Mouse (Mus musculus) limb, embryonic 11.5 days (tissue): ENCODE results near the gene B3gnt9. TPM values are rescaled to one million over a fixed set of nuclear protein-coding genes. Genes with fewer than 3 reads are reported as not detected.
A peak's percentile ranks its signal among the peaks of the same experiment; 100 is the strongest.

ENCODE experiments used
- ATAC-seq: fragments of 200-750 bp; cut with Nextera tagmentation; 2 replicates; pipeline ENCODE4 v1.8.0; 2017; ENCODE audit warnings: low read depth; ENCODE audit not compliant: insufficient number of reproducible peaks, low FRiP score, low TSS enrichment
- DNase-seq: peaks from one replicate; pipeline ENCODE4 v3.0.0-alpha.2; 2015; ENCODE audit warnings: low spot score
- H3K27ac ChIP-seq: fragments of 300-500 bp; sonication (generic); replicated peaks from 2 replicates; pipeline ENCODE4 v1.5.1; 2014; ENCODE audit warnings: low read depth, mild to moderate bottlenecking, low read length
- H3K27me3 ChIP-seq: fragments of 300-500 bp; sonication (generic); 2 replicates; pipeline ENCODE4 v1.6.1; 2014; ENCODE audit warnings: mild to moderate bottlenecking, low read length, mixed read lengths; ENCODE audit not compliant: control insufficient read depth, insufficient read depth
- H3K36me3 ChIP-seq: fragments of 300-500 bp; sonication (generic); 2 replicates; pipeline ENCODE4 v1.6.1; 2014; ENCODE audit warnings: mild to moderate bottlenecking, low read length, moderate library complexity, mixed read lengths; ENCODE audit not compliant: control insufficient read depth, insufficient read depth
- H3K4me1 ChIP-seq: fragments of 300-500 bp; sonication (generic); 2 replicates; pipeline ENCODE4 v1.6.1; 2014; ENCODE audit warnings: low read length, mixed read lengths; ENCODE audit not compliant: control insufficient read depth, insufficient read depth
- H3K4me2 ChIP-seq: fragments of 300-500 bp; sonication (generic); 2 replicates; pipeline ENCODE4 v1.6.1; 2014; ENCODE audit warnings: low read depth, mild to moderate bottlenecking, moderate library complexity; ENCODE audit not compliant: severe bottlenecking
- H3K4me3 ChIP-seq: fragments of 300-500 bp; sonication (generic); 2 replicates; pipeline ENCODE4 v1.5.1; 2014; ENCODE audit warnings: low read depth, low read length
- H3K9ac ChIP-seq: fragments of 300-500 bp; sonication (generic); 2 replicates; pipeline ENCODE4 v1.6.1; 2014; ENCODE audit warnings: mild to moderate bottlenecking, low read length
- H3K9me3 ChIP-seq: fragments of 300-500 bp; sonication (generic); 2 replicates; pipeline ENCODE4 v1.6.1; 2016; ENCODE audit warnings: low read length; ENCODE audit not compliant: control insufficient read depth
- WGBS: fragments of 180-500 bp; shearing (Covaris S2); extraction: QIAGEN DNeasy Blood & Tissue Kit; methylation state at CpG from one replicate; pipeline ENCODE4 v1.1.7; 2014; 5-methylcytosine and 5-hydroxymethylcytosine counted together
- polyA plus RNA-seq: library from polyadenylated mRNA; unstranded; fragments of >200 nt; fragmentation: Nextera tagmentation; extraction: Ambion mirVana; gene quantifications from 2 replicates; pipeline ENCODE4 v1.2.1, GENCODE M21; 2014

The B3gnt9 gene
- polyA plus RNA-seq, result 2.4 and 3.4 TPM in 2 replicates

DNA sequence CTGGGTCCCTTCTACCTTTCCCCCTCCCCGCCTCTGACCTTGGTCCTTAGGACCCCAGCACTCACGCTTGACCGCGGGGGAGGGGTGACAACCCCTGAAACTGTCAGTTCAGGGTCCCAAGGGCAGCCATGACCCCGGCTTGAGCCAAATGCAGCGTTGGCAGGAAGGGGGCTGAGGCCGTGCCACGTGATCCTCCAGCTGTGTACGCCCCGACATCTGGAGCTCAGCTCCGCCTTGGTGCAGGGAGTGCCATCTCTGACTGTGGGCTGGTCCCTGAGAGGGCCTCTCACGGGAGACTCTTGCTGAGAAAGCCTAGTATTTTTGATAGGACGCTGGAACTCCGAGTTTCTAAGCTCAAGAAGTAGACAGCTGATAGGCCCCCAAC is at the start of gene B3gnt9:
B3gnt9 (minus strand) TSS at position 188 of the 385 bp plus-strand sequence.
- ATAC-seq (peak; percentile 52), DNase-seq (peak; percentile 72)
- WGBS, result 2% methylated on average over 14 of the region's 14 CpGs
- H3K27me3 ChIP-seq, result peaks cover 33% of the 10 kb centered on the region
- peak within 1 kb of the TSS; percentile 98 for H3K4me2 ChIP-seq
- H3K4me3 ChIP-seq, result peak within 1 kb of the TSS; percentile 61
- H3K36me3 ChIP-seq, result peaks cover 11% of the 10 kb centered on the region
- H3K9ac ChIP-seq, result peak within 1 kb of the TSS; percentile 68
- H3K9me3 ChIP-seq, result no peaks in the 10 kb centered on the region
- H3K27ac ChIP-seq, result no peak within 1 kb of the TSS
- peaks cover 11% of the 10 kb centered on the region for H3K4me1 ChIP-seq

DNA sequence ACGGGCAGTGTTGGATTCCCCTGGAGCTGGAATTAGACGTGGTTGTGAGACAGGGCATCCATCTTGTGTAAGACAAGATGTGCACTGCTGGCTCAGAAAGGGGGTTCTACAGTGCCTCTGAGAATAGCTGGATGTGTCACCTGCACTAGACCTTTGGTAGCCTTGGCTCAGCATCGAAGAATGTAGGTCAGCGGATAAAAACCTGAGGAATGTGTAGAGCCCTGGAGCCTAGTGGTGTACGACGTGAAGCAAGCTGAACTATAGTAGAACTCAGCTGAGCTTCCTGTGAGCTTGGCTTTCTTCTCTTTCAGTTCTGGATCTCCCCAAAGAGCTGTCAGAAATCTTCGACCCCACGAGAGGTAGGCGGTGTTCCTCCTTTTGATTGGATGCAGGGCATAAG is 48.9 kb upstream of the B3gnt9 start:
- ATAC-seq (no peak), DNase-seq (no peak)
- Histone ChIP-seq H3K4me2 (no peak overlapping the region), H3K36me3 (peaks cover 31% of the 10 kb centered on the region), H3K27me3 (no peaks in the 10 kb centered on the region), H3K27ac (no peak overlapping the region), H3K4me3 (no peak overlapping the region), H3K9ac (no peak overlapping the region), H3K4me1 (peaks cover 13% of the 10 kb centered on the region), H3K9me3 (no peaks in the 10 kb centered on the region)
- 85% methylated on average over 9 of the region's 9 CpGs for WGBS

DNA sequence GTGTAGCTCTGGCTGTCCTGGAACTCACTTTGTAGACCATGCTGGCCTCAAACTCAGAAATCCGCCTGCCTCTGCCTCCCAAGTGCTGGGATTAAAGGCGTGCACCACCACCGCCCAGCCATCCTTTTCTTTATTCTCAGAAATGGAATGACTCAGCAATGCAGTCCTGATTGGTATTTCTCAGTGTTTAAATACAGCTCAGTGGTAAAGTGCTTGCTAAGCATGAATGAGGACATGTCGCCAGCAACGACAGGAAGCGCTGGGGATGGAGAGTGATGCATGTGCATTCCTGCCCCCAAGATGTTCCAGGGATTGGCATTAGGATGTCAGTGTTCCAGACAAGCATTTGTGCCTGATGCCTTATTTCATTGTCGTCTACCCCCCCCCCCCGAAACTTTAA is 48.4 kb upstream of the B3gnt9 start:
- Histone ChIP-seq H3K27me3 (no peaks in the 10 kb centered on the region), H3K9ac (no peak overlapping the region), H3K36me3 (peaks cover 26% of the 10 kb centered on the region), H3K9me3 (no peaks in the 10 kb centered on the region), H3K4me2 (no peak overlapping the region), H3K27ac (no peak overlapping the region), H3K4me1 (peaks cover 18% of the 10 kb centered on the region), H3K4me3 (no peak overlapping the region)
- no peak for DNase-seq
- 92% methylated on average over 8 of the region's 8 CpGs for WGBS
- ATAC-seq, result no peak

DNA sequence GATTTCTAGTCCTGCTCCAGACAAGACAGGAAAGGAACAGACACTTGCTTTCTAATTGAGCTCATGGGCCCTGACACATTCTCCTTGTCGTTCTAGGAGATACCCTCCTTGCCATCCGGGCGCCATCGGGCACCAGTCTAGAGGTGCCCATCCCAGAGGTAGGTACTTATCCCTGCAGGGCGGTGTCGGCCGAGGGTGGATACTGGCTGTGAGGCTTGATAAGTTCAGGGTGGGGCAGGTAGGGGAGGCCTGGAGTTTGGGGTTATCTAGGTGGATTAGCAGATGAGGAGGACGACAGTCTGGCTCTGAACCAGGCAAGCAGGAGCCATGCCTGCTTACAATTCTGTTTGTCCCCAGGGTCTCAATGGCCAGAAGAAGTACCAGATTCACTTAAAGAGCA is 45.0 kb upstream of the B3gnt9 start:
- Histone ChIP-seq H3K9ac (no peak overlapping the region), H3K4me3 (no peak overlapping the region), H3K4me1 (peaks cover 10% of the 10 kb centered on the region), H3K9me3 (no peaks in the 10 kb centered on the region), H3K36me3 (peaks cover 22% of the 10 kb centered on the region; the same call in 1 of the 2 replicates), H3K27ac (no peak overlapping the region), H3K27me3 (no peaks in the 10 kb centered on the region), H3K4me2 (no peak overlapping the region)
- 91% methylated on average over 8 of the region's 8 CpGs for WGBS
- ATAC-seq (no peak), DNase-seq (no peak)

DNA sequence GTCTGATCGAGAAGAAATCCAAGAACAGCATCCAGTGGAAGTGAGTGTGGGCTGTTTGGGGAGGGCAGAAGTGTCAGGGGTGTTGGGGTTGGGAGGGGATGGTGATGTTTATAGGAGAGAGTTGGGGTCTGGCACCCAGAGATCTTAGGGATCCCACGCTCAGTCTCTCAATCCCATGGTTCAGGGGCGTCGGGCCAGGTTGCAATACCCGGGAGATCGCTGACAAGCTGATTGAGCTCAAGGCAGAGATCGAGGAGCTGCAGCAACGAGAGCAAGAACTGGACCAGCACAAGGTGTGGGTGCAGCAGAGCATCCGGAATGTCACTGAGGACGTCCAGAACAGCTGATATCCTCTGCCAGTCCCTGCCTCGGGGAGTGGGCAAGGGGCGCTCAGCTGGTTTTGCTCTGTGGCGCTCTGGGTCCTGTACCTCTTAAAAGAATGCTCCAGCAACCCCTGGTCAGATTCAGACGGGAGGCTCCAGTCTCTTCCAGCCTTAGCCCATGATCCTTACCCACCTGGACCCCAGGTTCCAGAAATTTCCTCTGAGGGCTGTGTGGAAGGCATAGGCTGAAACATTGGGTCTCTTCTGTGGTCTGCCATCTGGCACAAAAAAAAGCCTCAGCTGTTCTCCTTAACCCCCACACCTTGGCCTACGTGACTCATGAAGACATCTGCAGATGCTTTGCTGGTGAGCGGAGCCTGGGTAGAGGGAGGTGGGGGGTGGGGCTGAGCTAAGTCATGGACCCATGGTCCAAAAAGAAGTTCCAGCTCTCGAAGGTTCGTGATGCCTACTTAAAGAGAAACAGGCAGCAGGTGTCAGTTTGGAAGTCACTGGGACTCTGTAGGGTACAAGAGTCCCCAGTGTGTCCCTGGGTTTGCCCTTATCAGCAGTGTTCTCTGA is 43.6 kb upstream of the B3gnt9 start:
- peak overlapping the region; percentile 84 for H3K9ac ChIP-seq
- 60% methylated on average over 18 of the region's 18 CpGs for WGBS
- ATAC-seq (no peak), DNase-seq (no peak)
- H3K4me2 ChIP-seq, result peak overlapping the region; percentile 91
- no peaks in the 10 kb centered on the region for H3K27me3 ChIP-seq
- no peaks in the 10 kb centered on the region for H3K9me3 ChIP-seq
- peaks cover 10% of the 10 kb centered on the region for H3K4me1 ChIP-seq
- peaks cover 22% of the 10 kb centered on the region; the same call in 1 of the 2 replicates for H3K36me3 ChIP-seq
- peak overlapping the region; percentile 99 for H3K4me3 ChIP-seq
- H3K27ac ChIP-seq, result no peak overlapping the region

DNA sequence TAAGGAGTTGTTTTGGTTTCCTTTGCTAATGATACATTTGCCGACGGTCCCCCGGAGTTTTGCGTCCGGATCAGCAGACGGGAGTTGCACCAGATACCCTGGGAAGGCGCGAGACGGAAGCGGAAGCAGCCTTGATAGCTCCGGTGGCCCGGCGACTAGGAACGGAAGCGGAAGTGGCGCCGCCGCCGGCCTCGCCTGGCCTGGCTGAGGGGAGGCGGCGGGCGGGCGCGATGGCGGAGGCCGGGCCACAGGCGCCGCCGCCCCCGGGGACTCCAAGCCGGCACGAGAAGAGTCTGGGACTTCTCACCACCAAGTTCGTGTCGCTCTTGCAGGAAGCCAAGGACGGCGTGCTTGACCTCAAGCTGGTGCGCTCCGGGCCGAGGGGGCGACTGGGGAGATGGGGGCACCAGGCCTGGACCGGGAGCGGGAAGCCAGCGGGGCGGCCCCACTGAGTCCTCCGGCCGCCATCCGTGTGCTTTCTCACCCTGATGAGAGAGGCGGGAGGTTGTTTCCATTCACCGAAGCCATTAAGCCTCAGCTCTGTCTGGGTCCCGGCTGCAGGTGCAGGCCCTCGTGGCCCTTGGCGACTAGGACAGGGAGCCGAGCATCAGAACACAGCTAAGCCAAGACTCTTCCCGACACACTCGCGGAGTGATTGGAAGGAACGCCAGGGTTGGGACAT is 42.7 kb upstream of the B3gnt9 start, which contains the start of gene E2f4:
E2f4 (plus strand) TSS at position 153 of the 682 bp plus-strand sequence.
- Histone ChIP-seq H3K36me3 (peaks cover 19% of the 10 kb centered on the region; the same call in 1 of the 2 replicates), H3K4me1 (peaks cover 10% of the 10 kb centered on the region), H3K27ac (peak within 1 kb of the TSS; percentile 52; the same call in 1 of the 2 replicates), H3K4me3 (peak within 1 kb of the TSS; percentile 99), H3K9me3 (no peaks in the 10 kb centered on the region), H3K9ac (peak within 1 kb of the TSS; percentile 84), H3K27me3 (peaks cover 2% of the 10 kb centered on the region; the same call in 1 of the 2 replicates), H3K4me2 (peak within 1 kb of the TSS; percentile 91)
- WGBS, result 0% methylated on average over 58 of the region's 58 CpGs
- ATAC-seq (peak; percentile 77), DNase-seq (peak; percentile 95)

DNA sequence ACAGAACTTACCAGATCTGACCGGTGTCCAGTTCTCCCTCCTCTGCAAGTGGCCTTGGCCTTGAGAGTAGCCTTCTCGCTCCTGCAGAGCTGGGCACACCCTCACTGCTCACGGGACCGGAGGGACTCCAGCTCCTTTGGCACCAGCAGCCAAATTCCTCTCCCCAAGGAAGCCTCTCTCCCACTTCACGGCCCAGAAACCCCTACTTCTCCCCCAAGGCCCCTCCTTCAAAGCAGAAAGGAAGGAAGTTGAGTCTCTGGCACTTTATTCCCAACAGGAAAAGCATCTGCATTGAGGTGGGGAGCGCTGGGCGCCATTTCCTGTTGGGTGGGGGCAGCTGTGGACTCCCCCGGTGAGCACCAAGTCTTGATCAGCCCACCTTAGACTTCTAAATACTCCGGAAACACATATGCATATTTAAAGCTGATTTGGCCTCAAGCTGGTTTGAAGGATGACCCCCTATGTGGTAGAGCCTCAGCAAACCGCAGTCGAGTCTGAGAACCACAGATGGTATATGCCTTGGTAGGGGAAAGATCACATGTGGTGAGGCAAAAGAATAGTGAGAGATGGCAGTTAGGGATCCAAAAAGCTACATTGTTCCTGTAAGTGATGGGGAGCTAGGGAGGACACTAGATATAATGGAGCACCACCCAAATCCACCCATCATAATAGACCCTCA is 41.1 kb upstream of the B3gnt9 start, which contains the start of gene Exoc3l:
Exoc3l (minus strand) TSS at position 207 of the 679 bp plus-strand sequence.
- no peaks in the 10 kb centered on the region for H3K9me3 ChIP-seq
- DNase-seq, result no peak
- peaks cover 10% of the 10 kb centered on the region for H3K4me1 ChIP-seq
- peaks cover 10% of the 10 kb centered on the region; the same call in 1 of the 2 replicates for H3K36me3 ChIP-seq
- peaks cover 2% of the 10 kb centered on the region; the same call in 1 of the 2 replicates for H3K27me3 ChIP-seq
- H3K4me2 ChIP-seq, result peak within 1 kb of the TSS; percentile 91
- 65% methylated on average over 11 of the region's 11 CpGs for WGBS
- H3K27ac ChIP-seq, result no peak within 1 kb of the TSS
- no peak within 1 kb of the TSS for H3K9ac ChIP-seq
- peak within 1 kb of the TSS; percentile 99; the same call in 1 of the 2 replicates for H3K4me3 ChIP-seq
- ATAC-seq, result no peak

DNA sequence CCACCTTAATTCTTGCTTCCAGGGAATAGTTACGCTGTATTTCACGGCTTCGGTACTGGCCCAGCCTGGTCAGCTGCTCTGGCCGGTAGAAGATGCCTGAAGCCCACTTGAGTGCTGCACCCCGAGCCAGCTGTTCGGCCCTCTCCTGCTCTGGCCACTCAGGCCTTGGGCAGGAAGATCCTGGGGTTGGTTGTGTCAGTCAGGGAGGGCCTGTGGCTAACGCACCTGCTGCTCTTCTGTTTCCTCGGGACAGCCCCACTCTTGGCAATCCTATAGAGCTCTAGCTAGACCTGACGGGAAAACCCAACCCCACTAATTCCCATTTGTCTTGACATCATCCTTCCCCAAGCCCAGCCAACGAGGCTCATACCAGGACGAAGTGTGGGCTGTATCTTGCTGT is 40.3 kb upstream of the B3gnt9 start:
- H3K36me3 ChIP-seq, result peaks cover 4% of the 10 kb centered on the region; the same call in 1 of the 2 replicates
- 66% methylated on average over 11 of the region's 11 CpGs for WGBS
- no peak overlapping the region; the same call in 1 of the 2 replicates for H3K4me2 ChIP-seq
- H3K27ac ChIP-seq, result no peak overlapping the region
- H3K9me3 ChIP-seq, result no peaks in the 10 kb centered on the region
- ATAC-seq (no peak), DNase-seq (no peak)
- H3K9ac ChIP-seq, result no peak overlapping the region
- H3K27me3 ChIP-seq, result peaks cover 8% of the 10 kb centered on the region
- H3K4me1 ChIP-seq, result peaks cover 10% of the 10 kb centered on the region
- no peak overlapping the region for H3K4me3 ChIP-seq
